Mouse (Mus musculus): ENCODE results near the gene Gbx1. TPM values are rescaled to one million over a fixed set of nuclear protein-coding genes. Genes with fewer than 3 reads are reported as not detected.
"Not testable (repeated sequence)": the region's sequence is repeated elsewhere in the genome, so short reads cannot be mapped to it uniquely, and the experiment has no call there.

The Gbx1 gene
- total RNA-seq (2014; rRNA removed) = 6.5 and 11.3 TPM in 2 replicates
- 4.1 and 4.4 TPM in 2 replicates for polyA plus RNA-seq (2015; fragmentation: Nextera tagmentation; extraction: Ambion mirVana)

GRCm38 (mm10) chr5:24526889-24527230 lies at the start of gene Gbx1:
Gene Gbx1 (minus strand): TSS chr5:24527202.
- no peaks in the 10 kb centered on the region for H3K9me3 ChIP-seq (ENCODE audit: low read length)
- H3K4me2 ChIP-seq (ENCODE audit: low read depth, low read length) = peak within 1 kb of the TSS; percentile 88
- H3K9ac ChIP-seq (replicated peaks; ENCODE audit: low read length) = peak within 1 kb of the TSS; percentile 45; the same call in 1 of the 2 replicates
- no peak for TF ChIP-seq CTCF (IDR thresholded peaks at IDR 0.05; ENCODE audit: low read depth)
- H3K4me3 ChIP-seq (ENCODE audit: low read length) = peak within 1 kb of the TSS; percentile 46
- no peak within 1 kb of the TSS for H3K27ac ChIP-seq
- no peak for ATAC-seq
- no peak for DNase-seq (ENCODE audit: low spot score)
- peaks cover 10% of the 10 kb centered on the region; the same call in 1 of the 2 replicates for H3K4me1 ChIP-seq (ENCODE audit: insufficient read depth, low read length)
- under 1% methylated on average over 40 of the region's 49 CpGs for WGBS
- peaks cover 36% of the 10 kb centered on the region for H3K27me3 ChIP-seq (ENCODE audit: insufficient read depth, low read length)
- no peaks in the 10 kb centered on the region for H3K36me3 ChIP-seq (ENCODE audit: insufficient read depth, low read length)

- peak overlapping the region; percentile 88 for H3K4me2 ChIP-seq (ENCODE audit: low read depth, low read length)
- H3K4me3 ChIP-seq (ENCODE audit: low read length) = peak overlapping the region; percentile 63
- DNase-seq (ENCODE audit: low spot score) (no peak), ATAC-seq (peak; percentile 16)
- H3K27ac ChIP-seq = peak overlapping the region; percentile 76
- 0% methylated on average over 32 of the region's 32 CpGs for WGBS
- peaks cover 7% of the 10 kb centered on the region for H3K4me1 ChIP-seq (ENCODE audit: insufficient read depth, low read length)
- peaks cover 25% of the 10 kb centered on the region for H3K36me3 ChIP-seq (ENCODE audit: insufficient read depth, low read length)
- H3K9ac ChIP-seq (replicated peaks; ENCODE audit: low read length) = peak overlapping the region; percentile 75
- no peak for TF ChIP-seq CTCF (IDR thresholded peaks at IDR 0.05; ENCODE audit: low read depth)
- no peaks in the 10 kb centered on the region for H3K27me3 ChIP-seq (ENCODE audit: insufficient read depth, low read length)
- no peaks in the 10 kb centered on the region for H3K9me3 ChIP-seq (ENCODE audit: low read length)
Observed at GRCm38 (mm10) chr5:24576801-24577182, 49.8 kb upstream of the Gbx1 start.

- Histone ChIP-seq H3K27me3 (ENCODE audit: insufficient read depth, low read length) (no peaks in the 10 kb centered on the region), H3K4me3 (ENCODE audit: low read length) (peak overlapping the region; percentile 63; the same call in 1 of the 2 replicates), H3K4me2 (ENCODE audit: low read depth, low read length) (peak overlapping the region; percentile 88), H3K9ac (replicated peaks; ENCODE audit: low read length) (no peak overlapping the region), H3K36me3 (ENCODE audit: insufficient read depth, low read length) (peaks cover 32% of the 10 kb centered on the region), H3K27ac (no peak overlapping the region), H3K9me3 (ENCODE audit: low read length) (no peaks in the 10 kb centered on the region), H3K4me1 (ENCODE audit: insufficient read depth, low read length) (peaks cover 7% of the 10 kb centered on the region)
- no peak for TF ChIP-seq CTCF (IDR thresholded peaks at IDR 0.05; ENCODE audit: low read depth)
- WGBS = 89% methylated on average over 1 of the region's 1 CpGs
- no peak for ATAC-seq
- DNase-seq (ENCODE audit: low spot score) = no peak
Observed at GRCm38 (mm10) chr5:24575948-24576347, 48.9 kb upstream of the Gbx1 start.

- Histone ChIP-seq H3K4me3 (ENCODE audit: low read length) (no peak within 1 kb of the TSS), H3K4me1 (ENCODE audit: insufficient read depth, low read length) (no peaks in the 10 kb centered on the region), H3K4me2 (ENCODE audit: low read depth, low read length) (no peak within 1 kb of the TSS), H3K9ac (replicated peaks; ENCODE audit: low read length) (no peak within 1 kb of the TSS), H3K27me3 (ENCODE audit: insufficient read depth, low read length) (no peaks in the 10 kb centered on the region), H3K27ac (no peak within 1 kb of the TSS), H3K9me3 (ENCODE audit: low read length) (no peaks in the 10 kb centered on the region), H3K36me3 (ENCODE audit: insufficient read depth, low read length) (no peaks in the 10 kb centered on the region)
- WGBS = 80% methylated on average over 2 of the region's 2 CpGs
- no peak for ATAC-seq
- DNase-seq (ENCODE audit: low spot score) = no peak
- TF ChIP-seq CTCF (IDR thresholded peaks at IDR 0.05; ENCODE audit: low read depth) = no peak
Observed at GRCm38 (mm10) chr5:24556709-24557108, 29.7 kb upstream of the Gbx1 start, which contains the start of gene 4931409K22Rik. Gene 4931409K22Rik (minus strand): TSS chr5:24556809.

- 95% methylated on average over 7 of the region's 7 CpGs for WGBS
- not testable (repeated sequence) for H3K36me3 ChIP-seq (ENCODE audit: insufficient read depth, low read length); H3K27ac ChIP-seq; H3K4me1 ChIP-seq (ENCODE audit: insufficient read depth, low read length); ATAC-seq; H3K9me3 ChIP-seq (ENCODE audit: low read length); DNase-seq (ENCODE audit: low spot score); H3K4me3 ChIP-seq (ENCODE audit: low read length); H3K9ac ChIP-seq (replicated peaks; ENCODE audit: low read length); H3K4me2 ChIP-seq (ENCODE audit: low read depth, low read length); H3K27me3 ChIP-seq (ENCODE audit: insufficient read depth, low read length)
Observed at GRCm38 (mm10) chr5:24555335-24555734, 28.3 kb upstream of the Gbx1 start.

- no peak overlapping the region for H3K4me3 ChIP-seq (ENCODE audit: low read length)
- TF ChIP-seq CTCF (IDR thresholded peaks at IDR 0.05; ENCODE audit: low read depth) = no peak
- H3K27ac ChIP-seq = no peak overlapping the region
- peaks cover 6% of the 10 kb centered on the region for H3K4me1 ChIP-seq (ENCODE audit: insufficient read depth, low read length)
- 69% methylated on average over 5 of the region's 5 CpGs for WGBS
- no peak for ATAC-seq
- no peaks in the 10 kb centered on the region for H3K36me3 ChIP-seq (ENCODE audit: insufficient read depth, low read length)
- H3K27me3 ChIP-seq (ENCODE audit: insufficient read depth, low read length) = no peaks in the 10 kb centered on the region
- no peak overlapping the region for H3K4me2 ChIP-seq (ENCODE audit: low read depth, low read length)
- no peak for DNase-seq (ENCODE audit: low spot score)
- H3K9ac ChIP-seq (replicated peaks; ENCODE audit: low read length) = no peak overlapping the region
- H3K9me3 ChIP-seq (ENCODE audit: low read length) = no peaks in the 10 kb centered on the region
Observed at GRCm38 (mm10) chr5:24553621-24554244, 26.7 kb upstream of the Gbx1 start.

GRCm38 (mm10) chr5:24551317-24551688 lies 24.3 kb upstream of the Gbx1 start:
- ATAC-seq = no peak
- no peak for DNase-seq (ENCODE audit: low spot score)
- H3K36me3 ChIP-seq (ENCODE audit: insufficient read depth, low read length) = no peaks in the 10 kb centered on the region
- peaks cover 6% of the 10 kb centered on the region for H3K4me1 ChIP-seq (ENCODE audit: insufficient read depth, low read length)
- no peak for TF ChIP-seq CTCF (IDR thresholded peaks at IDR 0.05; ENCODE audit: low read depth)
- no peak overlapping the region for H3K27ac ChIP-seq
- no peak overlapping the region for H3K4me3 ChIP-seq (ENCODE audit: low read length)
- H3K9me3 ChIP-seq (ENCODE audit: low read length) = no peaks in the 10 kb centered on the region
- WGBS = 30% methylated on average over 2 of the region's 2 CpGs
- peak overlapping the region; percentile 25 for H3K4me2 ChIP-seq (ENCODE audit: low read depth, low read length)
- no peaks in the 10 kb centered on the region for H3K27me3 ChIP-seq (ENCODE audit: insufficient read depth, low read length)
- no peak overlapping the region for H3K9ac ChIP-seq (replicated peaks; ENCODE audit: low read length)
